Mouse (Mus musculus): ENCODE measurements around the gene P2ry4. TPM values are rescaled to one million over a fixed set of nuclear protein-coding genes. Genes with fewer than 3 reads are reported as not detected.

P2ry4 gene
- total RNA-seq, 1 experiment = not detected

GRCm38 (mm10) chrX:100556026-100556425 is 38.6 kb downstream of the P2ry4 start:
- no peak overlapping the region for H3K27ac ChIP-seq (ENCODE audit: insufficient read depth, low read depth, low read length, poor library complexity, severe bottlenecking)
- in situ Hi-C loops (cut with MboI; ENCODE audit: low sequenced_read_pairs in 2 of 2, unreplicated experiment in 2 of 2) = no loop called here
- TF ChIP-seq ZC3H11A (IDR thresholded peaks at IDR 0.05; ENCODE audit: borderline replicate concordance, low read depth, low read length) (no peak), CHD2 (IDR thresholded peaks at IDR 0.05; ENCODE audit: low read depth, low read length) (no peak), HCFC1 (IDR thresholded peaks at IDR 0.05; ENCODE audit: borderline replicate concordance, insufficient read depth, low read length) (no peak), MAFK (IDR thresholded peaks at IDR 0.05; ENCODE audit: insufficient read depth, low read depth, low read length) (no peak), ZNF384 (IDR thresholded peaks at IDR 0.05; ENCODE audit: low read depth, low read length) (no peak)

More at GRCm38 (mm10) chrX:100556026-100556425, 38.6 kb downstream of the P2ry4 start:
- Histone ChIP-seq H3K9ac (ENCODE audit: insufficient read depth, low read depth, low read length, poor library complexity, severe bottlenecking) (no peak overlapping the region), H3K9me3 (ENCODE audit: control insufficient read depth, insufficient read depth, low read depth, low read length) (no peaks in the 10 kb centered on the region), H3K4me3 (ENCODE audit: insufficient read depth in 1 of 2, low read depth in 1 of 2, low read length in 2 of 2, poor library complexity in 1 of 2, severe bottlenecking in 1 of 2) (no peak overlapping the region), H3K36me3 (ENCODE audit: control insufficient read depth, insufficient read depth, low read length, poor library complexity, severe bottlenecking) (no peaks in the 10 kb centered on the region), H3K4me1 (ENCODE audit: control insufficient read depth in 2 of 2, insufficient read depth in 2 of 2, low read length in 2 of 2, poor library complexity in 1 of 2) (no peaks in the 10 kb centered on the region)
- no peak for DNase-seq (ENCODE audit: low read depth, low spot score)

Other genes with a start within 250 kb of the P2ry4 start
- gene Otud6a, start 165.9 kb downstream of the P2ry4 start, total RNA-seq (2012; rRNA removed) = 3.7 and 4.6 TPM in 2 replicates
- 1.2 and 1.6 TPM in 2 replicates for gene Awat2, start 152.2 kb downstream of the P2ry4 start, total RNA-seq (2012; rRNA removed)
- 83.4 and 118 TPM in 2 replicates for gene Igbp1, start 100.6 kb downstream of the P2ry4 start, total RNA-seq (2012; rRNA removed)
- gene Dgat2l6, start 70.0 kb downstream of the P2ry4 start, total RNA-seq (2012; rRNA removed) = not detected in 2 replicates
- gene Awat1, start 22.6 kb downstream of the P2ry4 start, total RNA-seq (2012; rRNA removed) = not detected in 2 replicates
- gene Arr3, start 10.6 kb upstream of the P2ry4 start, total RNA-seq (2012; rRNA removed) = not detected in 2 replicates
- gene Kif4, start 30.9 kb upstream of the P2ry4 start, total RNA-seq (2012; rRNA removed) = 24.5 and 25.4 TPM in 2 replicates
- gene Pdzd11, start 31.7 kb upstream of the P2ry4 start, total RNA-seq (2012; rRNA removed) = 22.3 and 38.7 TPM in 2 replicates
- gene Gdpd2, start 135.0 kb upstream of the P2ry4 start, total RNA-seq (2012; rRNA removed) = 0.22 and 0.32 TPM in 2 replicates
- gene Dlg3, start 172.9 kb upstream of the P2ry4 start, total RNA-seq (2012; rRNA removed) = 13.1 and 15.3 TPM in 2 replicates

All from ES-E14 (cell line).